Mouse (Mus musculus): ENCODE results near the gene Ggta1.

DNA sequence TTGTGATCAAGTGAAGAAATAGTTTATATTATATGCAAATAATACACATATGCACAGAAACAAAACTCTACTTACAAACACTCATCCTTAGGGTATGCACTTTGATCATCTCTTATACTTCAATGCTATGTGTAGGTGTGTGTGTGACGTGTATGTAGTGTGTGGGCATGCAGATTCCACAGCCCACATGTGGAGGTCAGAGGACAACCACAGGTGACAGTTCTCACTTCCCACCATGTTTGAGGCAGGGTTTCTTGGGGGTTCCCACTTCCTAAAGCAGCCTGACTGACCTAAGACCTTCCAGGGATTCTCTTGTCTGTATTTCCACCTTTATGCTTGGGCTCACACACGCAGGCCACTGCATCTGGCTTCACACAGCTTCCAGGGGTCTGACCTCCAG, 50.8 kb downstream of the Ggta1 start:
- TF ChIP-seq EP300 (IDR thresholded peaks at IDR 0.05; ENCODE audit: low read depth): no peak
- TF ChIP-seq CTCF (IDR thresholded peaks at IDR 0.05; ENCODE audit: low read depth): no peak

Data from liver, postnatal 0 days (tissue).